In genomic region chr19:8594518-8594917, GRCm38 (mm10) we compare ENCODE assay signal across 17 mouse cellular contexts. TPM values are rescaled to one million over a fixed set of nuclear protein-coding genes. Genes with fewer than 3 reads are reported as not detected.
DNase-seq lines count a peak whose midpoint lies in the region; ATAC-seq and TF ChIP-seq lines count a peak whose summit lies in the region.
"Had no signal": no experiment of that assay in that cellular context is flagged by ENCODE, and none has a peak within 500 bp of the region (broad histone marks: within the 10 kb centered on the region; RNA-seq: fewer than 3 reads in every experiment).

No protein-coding gene starts in this region.

- H3K4me3 ChIP-seq in kidney, adult 2 months (ENCODE audit: insufficient read depth, low read depth, low read length), result peak overlapping the region; percentile 59
- no peak overlapping the region for H3K4me3 ChIP-seq in neural tube, embryonic 15.5 days (replicated peaks)
- H3K4me3 ChIP-seq in embryonic facial prominence, embryonic 11.5 days (ENCODE audit: low read depth, low read length), result no peak overlapping the region
- H3K4me3 ChIP-seq: stomach, embryonic 15.5 days had no signal

- WGBS in kidney, adult 2 months, result 13% methylated on average over 1 of the region's 1 CpGs
- WGBS in neural tube, embryonic 15.5 days, result 0% methylated on average over 1 of the region's 1 CpGs
- WGBS in embryonic facial prominence, embryonic 11.5 days, result 4% methylated on average over 1 of the region's 1 CpGs

- H3K4me1 ChIP-seq in kidney, adult 2 months (ENCODE audit: control insufficient read depth, insufficient read depth, low read length), result peaks cover 18% of the 10 kb centered on the region
- no peaks in the 10 kb centered on the region for H3K4me1 ChIP-seq in neural tube, embryonic 15.5 days
- peaks cover 3% of the 10 kb centered on the region; the same call in 1 of the 2 replicates for H3K4me1 ChIP-seq in embryonic facial prominence, embryonic 11.5 days (ENCODE audit: control insufficient read depth, insufficient read depth, low read length)

- H3K9me3 ChIP-seq in neural tube, embryonic 15.5 days (replicated peaks), result no peaks in the 10 kb centered on the region
- H3K9me3 ChIP-seq in embryonic facial prominence, embryonic 11.5 days (replicated peaks; ENCODE audit: control insufficient read depth, low read length), result no peaks in the 10 kb centered on the region
- H3K9me3 ChIP-seq: stomach, embryonic 15.5 days had no signal

- no peak for ATAC-seq in neural tube, embryonic 15.5 days (ENCODE audit: low FRiP score)
- ATAC-seq in embryonic facial prominence, embryonic 11.5 days (replicated peaks; ENCODE audit: insufficient number of reproducible peaks, low FRiP score, low TSS enrichment, low read depth), result peak; percentile 55; the same call in 1 of the 2 replicates
- no peak for ATAC-seq in megakaryocyte progenitor cell, adult 5-6 weeks (replicated peaks; ENCODE audit: poor library complexity)
- ATAC-seq: CD4-positive, CD25-positive, alpha-beta regulatory T cell, adult 4 months; intestine, postnatal 0 days had no signal

- no peak overlapping the region for H3K9ac ChIP-seq in neural tube, embryonic 15.5 days (replicated peaks)
- H3K9ac ChIP-seq in embryonic facial prominence, embryonic 11.5 days (replicated peaks; ENCODE audit: low read length), result 0 out of 2 replicates have a peak overlapping the region, but pooled peaks have one; percentile 18
- H3K9ac ChIP-seq: stomach, embryonic 15.5 days had no signal

- H3K27ac ChIP-seq in kidney, adult 2 months (ENCODE audit: insufficient read depth, low read depth, low read length), result peak overlapping the region; percentile 69
- no peak overlapping the region for H3K27ac ChIP-seq in neural tube, embryonic 15.5 days (replicated peaks)
- no peak overlapping the region for H3K27ac ChIP-seq in embryonic facial prominence, embryonic 11.5 days (replicated peaks; ENCODE audit: low read depth, low read length)
- H3K27ac ChIP-seq: stomach, embryonic 15.5 days had no signal

- no peak overlapping the region for H3K4me2 ChIP-seq in neural tube, embryonic 15.5 days
- H3K4me2 ChIP-seq in embryonic facial prominence, embryonic 11.5 days (ENCODE audit: low read depth, low read length), result no peak overlapping the region
- H3K4me2 ChIP-seq: stomach, embryonic 15.5 days had no signal

- no peak for TF ChIP-seq POLR2A in kidney, adult 2 months (IDR thresholded peaks at IDR 0.05; ENCODE audit: low read depth, low read length)

- TF ChIP-seq CTCF in kidney, adult 2 months (conservative IDR thresholded peaks at IDR 0.05; ENCODE audit: insufficient read depth, insufficient read length, low read depth, low read length), result no peak

- H3K36me3 ChIP-seq in kidney, adult 2 months (ENCODE audit: control insufficient read depth, insufficient read depth, low read length), result no peaks in the 10 kb centered on the region
- H3K36me3 ChIP-seq in neural tube, embryonic 15.5 days, result no peaks in the 10 kb centered on the region
- no peaks in the 10 kb centered on the region for H3K36me3 ChIP-seq in embryonic facial prominence, embryonic 11.5 days (replicated peaks; ENCODE audit: control insufficient read depth, insufficient read depth, low read depth, low read length)
- H3K36me3 ChIP-seq: stomach, embryonic 15.5 days had no signal

- H3K27me3 ChIP-seq in kidney, adult 2 months (replicated peaks; ENCODE audit: control insufficient read depth, insufficient read depth, low read length), result no peaks in the 10 kb centered on the region
- H3K27me3 ChIP-seq in neural tube, embryonic 15.5 days (replicated peaks), result no peaks in the 10 kb centered on the region
- no peaks in the 10 kb centered on the region for H3K27me3 ChIP-seq in embryonic facial prominence, embryonic 11.5 days (ENCODE audit: control insufficient read depth, insufficient read depth, low read length)
- H3K27me3 ChIP-seq: stomach, embryonic 15.5 days had no signal

- no peak for DNase-seq in kidney, adult 2 months
- no peak for DNase-seq in kidney, postnatal 14 days
- DNase-seq in neural tube, embryonic 10.5 days (ENCODE audit: extremely low spot score, low spot score), result peak; percentile 29
- peak; percentile 53 for DNase-seq in embryonic facial prominence, embryonic 11.5 days (ENCODE audit: low spot score)
- DNase-seq in retina, embryonic 14.5 days (ENCODE audit: low spot score), result peak; percentile 49
- no peak for DNase-seq in layer of hippocampus, adult 8-10 months (ENCODE audit: low spot score in 2 of 2)
- DNase-seq: adrenal gland, adult 2 months; cerebellum, adult 9-11 months; heart, adult 11 months; heart, postnatal 36 days; lung, postnatal 4 days had no signal

RNA-seq across cellular contexts. Expression of gene Slc22a8, which starts 3.5 kb away (rescaled TPM):
- 526 and 582 TPM in 2 replicates for polyA plus RNA-seq in kidney, adult 2 months (2012; rRNA removed)
- 9.1 and 10.7 TPM in 2 replicates for polyA plus RNA-seq in neural tube, embryonic 15.5 days (2015; fragmentation: Nextera tagmentation; extraction: Ambion mirVana)
- 0.06 TPM in 1 of 2 replicates, not detected in the other for polyA plus RNA-seq in embryonic facial prominence, embryonic 11.5 days (2014; fragmentation: Nextera tagmentation; extraction: Ambion mirVana)
- total RNA-seq in megakaryocyte progenitor cell, adult 5-6 weeks (2015), result not detected in 2 replicates
- total RNA-seq in megakaryocyte progenitor cell, adult 5-6 weeks (2017), result not detected in 2 replicates
- 10 to 100 TPM; 10.6 to 12.2 (median 11.5) TPM for total RNA-seq in layer of hippocampus, adult 8-10 months (2022)
- total RNA-seq: heart, postnatal 36 days had no signal
- polyA plus RNA-seq: small intestine, adult 2 months had no signal

RNA-seq across cellular contexts. Expression of gene Slc22a6, which starts 23.3 kb away (rescaled TPM):
- polyA plus RNA-seq in kidney, adult 2 months (2012; rRNA removed), result 355 and 358 TPM in 2 replicates
- polyA plus RNA-seq in neural tube, embryonic 15.5 days (2015; fragmentation: Nextera tagmentation; extraction: Ambion mirVana), result 0.82 and 1.8 TPM in 2 replicates
- polyA plus RNA-seq in embryonic facial prominence, embryonic 11.5 days (2014; fragmentation: Nextera tagmentation; extraction: Ambion mirVana), result 0.10 and 0.29 TPM in 2 replicates
- total RNA-seq in megakaryocyte progenitor cell, adult 5-6 weeks (2015), result not detected in 2 replicates
- not detected in 2 replicates for total RNA-seq in megakaryocyte progenitor cell, adult 5-6 weeks (2017)
- total RNA-seq in layer of hippocampus, adult 8-10 months (2022), result 1 to 10 TPM; 3.5 to 4.4 (median 4.1) TPM
- total RNA-seq: adrenal gland, adult 2 months; heart, postnatal 36 days had no signal
- polyA plus RNA-seq: adrenal gland, adult 2 months; CD4-positive, CD25-positive, alpha-beta regulatory T cell, adult 4 months; small intestine, adult 2 months; stomach, embryonic 15.5 days had no signal

Comparison
In these comparisons a context has a peak if more than half of its experiments do, and no peak if none do; other contexts are left out.
1. DNase-seq: peak in neural tube, embryonic 10.5 days (single experiment), embryonic facial prominence, embryonic 11.5 days (single experiment) and retina, embryonic 14.5 days (single experiment); none in kidney, adult 2 months (single experiment), kidney, postnatal 14 days (single experiment) and layer of hippocampus, adult 8-10 months (0 of 2).
2. RNA of gene Slc22a8, which starts 3.5 kb away (polyA plus RNA-seq): 526 to 582 TPM in kidney, adult 2 months; 9.1 to 10.7 TPM in neural tube, embryonic 15.5 days and 0.06 TPM in embryonic facial prominence, embryonic 11.5 days; every median in the first group is over 10 times any median in the second.
3. RNA of gene Slc22a6, which starts 23.3 kb away (polyA plus RNA-seq): 355 to 358 TPM in kidney, adult 2 months; 0.82 to 1.8 TPM in neural tube, embryonic 15.5 days and 0.10 to 0.29 TPM in embryonic facial prominence, embryonic 11.5 days; every median in the first group is over 100 times any median in the second.